Mouse (Mus musculus) 3134 (cell line): ENCODE measurements around the gene G0s2.
"Not testable (repeated sequence)": the region's sequence is repeated elsewhere in the genome, so short reads cannot be mapped to it uniquely, and the experiment has no call there.

Experiments
- DNase-seq: peaks from one replicate; pipeline ENCODE4 v3.0.0-alpha.2; 2011; ENCODE audit warnings: low spot score; ENCODE audit not compliant: insufficient read length; ENCODE audit errors: extremely low read depth

The G0s2 gene

GRCm38 (mm10) chr1:193255488-193256288 is 17.3 kb downstream of the G0s2 start:
- DNase-seq = no peak

- DNase-seq = no peak
Measured at GRCm38 (mm10) chr1:193255032-193255431, 18.0 kb downstream of the G0s2 start.

GRCm38 (mm10) chr1:193253895-193254294 is 19.1 kb downstream of the G0s2 start:
- DNase-seq = not testable (repeated sequence)

- DNase-seq = no peak
Measured at GRCm38 (mm10) chr1:193252616-193253015, 20.4 kb downstream of the G0s2 start.

- DNase-seq = no peak
Measured at GRCm38 (mm10) chr1:193251386-193251785, 21.6 kb downstream of the G0s2 start.

GRCm38 (mm10) chr1:193250026-193250425 is 23.0 kb downstream of the G0s2 start:
- DNase-seq = no peak

- no peak for DNase-seq
Measured at GRCm38 (mm10) chr1:193244235-193244634, 28.8 kb downstream of the G0s2 start.

- no peak for DNase-seq
Measured at GRCm38 (mm10) chr1:193243571-193244193, 29.3 kb downstream of the G0s2 start.

GRCm38 (mm10) chr1:193242863-193243262 is 30.2 kb downstream of the G0s2 start:
- no peak for DNase-seq

- peak; percentile 34 for DNase-seq
Measured at GRCm38 (mm10) chr1:193242238-193242637, 30.8 kb downstream of the G0s2 start.

GRCm38 (mm10) chr1:193241436-193241835 is 31.6 kb downstream of the G0s2 start:
- no peak for DNase-seq

- no peak for DNase-seq
Measured at GRCm38 (mm10) chr1:193238426-193238825, 34.6 kb downstream of the G0s2 start.

- no peak for DNase-seq
Measured at GRCm38 (mm10) chr1:193234930-193235329, 38.1 kb downstream of the G0s2 start.

GRCm38 (mm10) chr1:193234130-193234645 is 38.8 kb downstream of the G0s2 start:
- DNase-seq = no peak

GRCm38 (mm10) chr1:193232732-193233131 is 40.3 kb downstream of the G0s2 start:
- DNase-seq = no peak

GRCm38 (mm10) chr1:193230935-193231334 is 42.1 kb downstream of the G0s2 start:
- no peak for DNase-seq

- no peak for DNase-seq
Measured at GRCm38 (mm10) chr1:193230531-193230930, 42.5 kb downstream of the G0s2 start.

GRCm38 (mm10) chr1:193229570-193229969 is 43.4 kb downstream of the G0s2 start:
- no peak for DNase-seq

GRCm38 (mm10) chr1:193227537-193227936 is 45.5 kb downstream of the G0s2 start:
- no peak for DNase-seq

- peak; percentile 37 for DNase-seq
Measured at GRCm38 (mm10) chr1:193226724-193227522, 46.1 kb downstream of the G0s2 start.

- no peak for DNase-seq
Measured at GRCm38 (mm10) chr1:193226114-193226513, 46.9 kb downstream of the G0s2 start.
